Mouse (Mus musculus): ENCODE data around the gene Zfp61.

DNA sequence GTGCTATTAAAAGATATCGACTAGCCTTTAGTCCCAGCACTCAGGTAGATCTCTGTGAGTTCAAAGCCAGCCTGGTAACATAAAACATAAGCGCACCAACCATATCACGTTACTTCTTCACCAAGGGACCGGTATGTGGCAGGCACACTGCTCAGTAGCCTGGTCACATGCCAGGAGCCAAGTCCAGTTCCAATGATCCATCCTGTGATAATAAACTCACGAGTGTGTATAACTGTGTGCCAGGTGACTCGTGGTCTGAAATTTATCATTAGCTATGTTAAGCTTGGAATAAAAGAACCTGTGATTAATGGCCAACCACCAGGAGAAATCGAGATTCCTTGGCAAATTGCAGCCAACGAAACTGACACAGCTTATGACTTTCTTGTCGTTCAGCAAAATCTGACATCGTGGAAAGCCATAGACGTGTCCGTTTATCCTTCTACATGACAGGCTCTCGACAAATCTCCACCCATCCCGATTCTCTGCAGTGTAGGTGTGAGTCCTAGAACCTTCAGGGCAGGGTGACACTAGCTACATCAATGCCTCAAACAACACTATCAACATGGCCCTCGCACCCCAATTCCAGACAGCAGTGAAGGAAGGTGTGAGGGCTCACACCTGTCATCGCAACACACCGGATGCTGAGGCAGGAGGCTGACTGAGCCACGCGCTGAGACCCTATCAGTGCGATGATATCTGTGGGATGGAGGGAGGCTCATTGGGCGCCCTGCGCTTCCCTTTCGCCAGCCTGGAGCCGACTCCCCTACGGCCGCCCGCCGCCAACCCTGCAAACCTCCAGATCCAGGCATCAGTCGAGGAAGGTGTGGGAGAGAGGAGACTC, 14.9 kb upstream of the Zfp61 start:
- TF ChIP-seq CTCF (conservative IDR thresholded peaks at IDR 0.05; ENCODE audit: low read length) (no peak), NANOG (IDR thresholded peaks at IDR 0.05; ENCODE audit: borderline replicate concordance, low read length) (no peak)

Measured in E14TG2a.4 (cell line).